Mouse (Mus musculus) left cerebral cortex, adult 18-20 months (tissue): ENCODE data around the gene Rab33b. TPM values are rescaled to one million over a fixed set of nuclear protein-coding genes. Genes with fewer than 3 reads are reported as not detected.
"Not testable (repeated sequence)": the region's sequence is repeated elsewhere in the genome, so short reads cannot be mapped to it uniquely, and the experiment has no call there.

Experiments
- DNase-seq, 2 experiments: peaks; one replicate each; pipeline ENCODE4 v3.0.0; 2021 to 2022; ENCODE audit warnings: low spot score in 2 of 2, mixed read lengths in 1 of 2
- long read RNA-seq, 2 experiments: library from polyadenylated mRNA; stranded (forward); transcript quantifications; one replicate each; pipeline ENCODE4 v2.0.0; 2021
- total RNA-seq, 2 experiments: library from RNA; stranded (reverse); gene quantifications; 2 replicates each; pipeline ENCODE4 v1.2.3; 2021

Rab33b gene
- total RNA-seq, result 10 to 100 TPM; 18.5 to 20.9 TPM
- long read RNA-seq, experiment 1, transcript Rab33b-201 (2 exons, 3,492 nt), result major isoform, 55 of 57 reads
- long read RNA-seq, experiment 1, partial matches to known transcripts, result 0 of 57 reads
- long read RNA-seq, experiment 1, other reads (novel, unspliced or antisense), result 2 of 57 reads
- long read RNA-seq, experiment 2, transcript Rab33b-201 (2 exons, 3,492 nt), result major isoform, 26 of 27 reads
- long read RNA-seq, experiment 2, partial matches to known transcripts, result 0 of 27 reads
- long read RNA-seq, experiment 2, other reads (novel, unspliced or antisense), result 0 of 27 reads

GRCm38 (mm10) chr3:51483741-51484359 is at the start of gene Rab33b:
Rab33b (plus strand) TSS chr3:51483920.
- peak; percentile 94 to 96 for DNase-seq

- DNase-seq, result not testable (repeated sequence)
Observed at GRCm38 (mm10) chr3:51434364-51434763, 49.4 kb upstream of the Rab33b start.

- no peak for DNase-seq
Observed at GRCm38 (mm10) chr3:51434871-51435595, 48.7 kb upstream of the Rab33b start.

GRCm38 (mm10) chr3:51468530-51468929 is 15.2 kb upstream of the Rab33b start:
- DNase-seq, result no peak

GRCm38 (mm10) chr3:51475706-51476105 is 8.0 kb upstream of the Rab33b start:
- no peak for DNase-seq

- DNase-seq, result no peak
Observed at GRCm38 (mm10) chr3:51479893-51480292, 3.8 kb upstream of the Rab33b start.

GRCm38 (mm10) chr3:51481059-51481458 is 2.7 kb upstream of the Rab33b start:
- peak; percentile 58 to 63 for DNase-seq

GRCm38 (mm10) chr3:51481881-51482280 is 1.8 kb upstream of the Rab33b start:
- DNase-seq, result no peak

GRCm38 (mm10) chr3:51482781-51483180 is 939 bp upstream of the Rab33b start:
- DNase-seq, result no peak

- DNase-seq, result no peak
Observed at GRCm38 (mm10) chr3:51484370-51484769, 650 bp downstream of the Rab33b start.

GRCm38 (mm10) chr3:51485347-51485746 is 1.6 kb downstream of the Rab33b start:
- DNase-seq, result no peak

- no peak for DNase-seq
Observed at GRCm38 (mm10) chr3:51486491-51487195, 2.9 kb downstream of the Rab33b start.

GRCm38 (mm10) chr3:51490088-51490753 is 6.5 kb downstream of the Rab33b start:
- DNase-seq, result no peak

- no peak for DNase-seq
Observed at GRCm38 (mm10) chr3:51493272-51493838, 9.6 kb downstream of the Rab33b start.

GRCm38 (mm10) chr3:51494466-51494865 is 10.7 kb downstream of the Rab33b start:
- no peak for DNase-seq

- no peak for DNase-seq
Observed at GRCm38 (mm10) chr3:51495646-51496045, 11.9 kb downstream of the Rab33b start.

- no peak for DNase-seq
Observed at GRCm38 (mm10) chr3:51497978-51498377, 14.3 kb downstream of the Rab33b start.

GRCm38 (mm10) chr3:51498659-51499058 is 14.9 kb downstream of the Rab33b start:
- DNase-seq, result no peak

GRCm38 (mm10) chr3:51499876-51500275 is 16.2 kb downstream of the Rab33b start:
- no peak for DNase-seq

GRCm38 (mm10) chr3:51504385-51504952 is 20.7 kb downstream of the Rab33b start:
- DNase-seq, result no peak
